ENCODE assay signal across 8 mouse cellular contexts in genomic region chr4:40852249-40852781, GRCm38 (mm10). TPM values are rescaled to one million over a fixed set of nuclear protein-coding genes. Genes with fewer than 3 reads are reported as not detected.
DNase-seq lines count a peak whose midpoint lies in the region; ATAC-seq and TF ChIP-seq lines count a peak whose summit lies in the region.

No protein-coding gene starts in this region.

- no peak for TF ChIP-seq EP300 in ES-Bruce4 (IDR thresholded peaks at IDR 0.05; ENCODE audit: insufficient read depth, low read depth, low read length)

- DNase-seq in 416B (ENCODE audit: low read depth): peak; percentile 65
- no peak for DNase-seq in intestine, embryonic 14.5 days (ENCODE audit: low spot score)
- DNase-seq in right cerebral cortex, postnatal 36 days (ENCODE audit: low spot score in 2 of 2): no peak
- DNase-seq in cerebellum, postnatal 14 days: no peak
- DNase-seq in urinary bladder, adult 18-20 months (ENCODE audit: low spot score in 2 of 2): no peak

- H3K4me3 ChIP-seq in ES-Bruce4 (ENCODE audit: low read depth, low read length): peak overlapping the region; percentile 79
- peak overlapping the region; percentile 74 for H3K4me3 ChIP-seq in forebrain, embryonic 16.5 days (replicated peaks; ENCODE audit: low read length)
- H3K4me3 ChIP-seq in intestine, embryonic 14.5 days (ENCODE audit: low read depth, low read length): peak overlapping the region; percentile 72
- peak overlapping the region; percentile 81 for H3K4me3 ChIP-seq in liver, embryonic 16.5 days (ENCODE audit: low read depth, low read length)

- no peak for TF ChIP-seq POLR2A in ES-Bruce4 (IDR thresholded peaks at IDR 0.05; ENCODE audit: insufficient read depth, low read length)

- peaks cover 2% of the 10 kb centered on the region for H3K4me1 ChIP-seq in ES-Bruce4 (ENCODE audit: control insufficient read depth, insufficient read depth, low read length)
- H3K4me1 ChIP-seq in forebrain, embryonic 16.5 days (replicated peaks; ENCODE audit: control insufficient read depth, insufficient read depth, low read length): peaks cover 35% of the 10 kb centered on the region
- H3K4me1 ChIP-seq in intestine, embryonic 14.5 days (replicated peaks; ENCODE audit: control insufficient read depth, insufficient read depth, low read length): peaks cover 38% of the 10 kb centered on the region
- H3K4me1 ChIP-seq in liver, embryonic 16.5 days (ENCODE audit: control insufficient read depth, low read depth, low read length): peaks cover 47% of the 10 kb centered on the region

- no peaks in the 10 kb centered on the region for H3K9me3 ChIP-seq in ES-Bruce4 (replicated peaks; ENCODE audit: control insufficient read depth, insufficient read depth, low read length, poor library complexity, severe bottlenecking)
- no peaks in the 10 kb centered on the region for H3K9me3 ChIP-seq in forebrain, embryonic 16.5 days (ENCODE audit: control insufficient read depth, low read length)
- no peaks in the 10 kb centered on the region for H3K9me3 ChIP-seq in intestine, embryonic 14.5 days (ENCODE audit: control insufficient read depth, low read length)
- H3K9me3 ChIP-seq in liver, embryonic 16.5 days (replicated peaks; ENCODE audit: control insufficient read depth, low read length): no peaks in the 10 kb centered on the region

- H3K36me3 ChIP-seq in ES-Bruce4 (ENCODE audit: control insufficient read depth, insufficient read depth, low read length, poor library complexity, severe bottlenecking): no peaks in the 10 kb centered on the region
- no peaks in the 10 kb centered on the region for H3K36me3 ChIP-seq in forebrain, embryonic 16.5 days (ENCODE audit: control insufficient read depth, insufficient read depth)
- no peaks in the 10 kb centered on the region for H3K36me3 ChIP-seq in intestine, embryonic 14.5 days (ENCODE audit: control insufficient read depth, insufficient read depth, low read length)
- H3K36me3 ChIP-seq in liver, embryonic 16.5 days (ENCODE audit: control insufficient read depth, insufficient read depth): no peaks in the 10 kb centered on the region; the same call in 1 of the 2 replicates

- no peak for TF ChIP-seq CTCF in ES-Bruce4 (IDR thresholded peaks at IDR 0.05; ENCODE audit: low read depth, low read length)

- ATAC-seq in forebrain, embryonic 16.5 days: no peak
- no peak for ATAC-seq in intestine, embryonic 14.5 days (replicated peaks; ENCODE audit: low FRiP score, low TSS enrichment, low read depth)
- ATAC-seq in liver, embryonic 16.5 days (ENCODE audit: low read depth): no peak

- peak overlapping the region; percentile 83 for H3K4me2 ChIP-seq in forebrain, embryonic 16.5 days (ENCODE audit: low read length)
- H3K4me2 ChIP-seq in intestine, embryonic 14.5 days (ENCODE audit: low read length): peak overlapping the region; percentile 86
- peak overlapping the region; percentile 97 for H3K4me2 ChIP-seq in liver, embryonic 16.5 days (ENCODE audit: low read depth, low read length)

- 41% methylated on average over 5 of the region's 5 CpGs for WGBS in forebrain, embryonic 16.5 days
- WGBS in intestine, embryonic 14.5 days: 24% methylated on average over 5 of the region's 5 CpGs
- 8% methylated on average over 5 of the region's 5 CpGs for WGBS in liver, embryonic 16.5 days (ENCODE audit: insufficient replicate concordance)

- H3K27ac ChIP-seq in ES-Bruce4 (ENCODE audit: insufficient read depth, low read length): no peak overlapping the region
- H3K27ac ChIP-seq in forebrain, embryonic 16.5 days (ENCODE audit: low read length): no peak overlapping the region
- H3K27ac ChIP-seq in intestine, embryonic 14.5 days (ENCODE audit: low read depth): peak overlapping the region; percentile 91
- peak overlapping the region; percentile 96 for H3K27ac ChIP-seq in liver, embryonic 16.5 days (ENCODE audit: low read length)

- H3K9ac ChIP-seq in ES-Bruce4 (ENCODE audit: low read depth, poor library complexity, severe bottlenecking): peak overlapping the region; percentile 88
- 0 out of 2 replicates have a peak overlapping the region, but pooled peaks have one; percentile 82 for H3K9ac ChIP-seq in forebrain, embryonic 16.5 days (replicated peaks; ENCODE audit: low read depth, low read length)
- H3K9ac ChIP-seq in intestine, embryonic 14.5 days (ENCODE audit: low read length): peak overlapping the region; percentile 86
- H3K9ac ChIP-seq in liver, embryonic 16.5 days (ENCODE audit: low read depth, low read length): peak overlapping the region; percentile 93

- H3K27me3 ChIP-seq in ES-Bruce4 (ENCODE audit: control insufficient read depth, insufficient read depth, low read length, poor library complexity, severe bottlenecking): no peaks in the 10 kb centered on the region
- no peaks in the 10 kb centered on the region for H3K27me3 ChIP-seq in forebrain, embryonic 16.5 days (replicated peaks; ENCODE audit: control insufficient read depth, insufficient read depth, low read length)
- H3K27me3 ChIP-seq in intestine, embryonic 14.5 days (replicated peaks; ENCODE audit: control insufficient read depth, insufficient read depth, low read length): no peaks in the 10 kb centered on the region
- no peaks in the 10 kb centered on the region for H3K27me3 ChIP-seq in liver, embryonic 16.5 days (ENCODE audit: control insufficient read depth, insufficient read depth, low read depth, low read length)

RNA-seq across cellular contexts. Expression of gene B4galt1, which starts 1.5 kb away (rescaled TPM):
- 40.0 and 40.7 TPM in 2 replicates for polyA plus RNA-seq in ES-Bruce4 (2011; ENCODE audit: insufficient read depth, insufficient read length, low read depth, missing spikeins)
- polyA plus RNA-seq in forebrain, embryonic 16.5 days (2015; fragmentation: Nextera tagmentation; extraction: Ambion mirVana): 6.9 and 7.7 TPM in 2 replicates
- polyA plus RNA-seq in intestine, embryonic 14.5 days (2014; fragmentation: Nextera tagmentation; extraction: Ambion mirVana): 36.7 and 37.9 TPM in 2 replicates
- polyA plus RNA-seq in liver, embryonic 16.5 days (2015; fragmentation: Nextera tagmentation; extraction: Ambion mirVana): 29.7 and 32.6 TPM in 2 replicates

Comparison
In these comparisons a context has a peak if more than half of its experiments do, and no peak if none do; other contexts are left out.
1. H3K27ac ChIP-seq: peak in intestine, embryonic 14.5 days (single experiment) and liver, embryonic 16.5 days (single experiment); none in ES-Bruce4 (single experiment) and forebrain, embryonic 16.5 days (single experiment).
2. Peak in every context shown above with its lines, with median percentiles within 50 percentile points of each other: H3K4me3 ChIP-seq, H3K9ac ChIP-seq and H3K4me2 ChIP-seq.